Mouse (Mus musculus): ENCODE results near the gene Myo7a.
A peak's percentile ranks its signal among the peaks of the same experiment; 100 is the strongest.

The Myo7a gene

GRCm38 (mm10) chr7:98103002-98103941 is 16.1 kb downstream of the Myo7a start:
- DNase-seq (ENCODE audit: low read depth, low spot score): peak; percentile 89

GRCm38 (mm10) chr7:98102488-98102887 is 16.8 kb downstream of the Myo7a start:
- no peak for DNase-seq (ENCODE audit: low read depth, low spot score)

- no peak for DNase-seq (ENCODE audit: low read depth, low spot score)
Observed at GRCm38 (mm10) chr7:98097557-98097956, 21.8 kb downstream of the Myo7a start.

GRCm38 (mm10) chr7:98095852-98096251 is 23.5 kb downstream of the Myo7a start:
- DNase-seq (ENCODE audit: low read depth, low spot score): no peak

- peak; percentile 63 for DNase-seq (ENCODE audit: low read depth, low spot score)
Observed at GRCm38 (mm10) chr7:98086346-98086745, 33.0 kb downstream of the Myo7a start.

GRCm38 (mm10) chr7:98085314-98085713 is 34.0 kb downstream of the Myo7a start:
- DNase-seq (ENCODE audit: low read depth, low spot score): no peak

GRCm38 (mm10) chr7:98084541-98085293 is 34.6 kb downstream of the Myo7a start:
- DNase-seq (ENCODE audit: low read depth, low spot score): no peak

- DNase-seq (ENCODE audit: low read depth, low spot score): no peak
Observed at GRCm38 (mm10) chr7:98082376-98082775, 36.9 kb downstream of the Myo7a start.

- no peak for DNase-seq (ENCODE audit: low read depth, low spot score)
Observed at GRCm38 (mm10) chr7:98077453-98077852, 41.9 kb downstream of the Myo7a start.

GRCm38 (mm10) chr7:98071620-98072019 is 47.7 kb downstream of the Myo7a start:
- DNase-seq (ENCODE audit: low read depth, low spot score): peak; percentile 87

GRCm38 (mm10) chr7:98066229-98066628 is 53.1 kb downstream of the Myo7a start:
- DNase-seq (ENCODE audit: low read depth, low spot score): no peak

- DNase-seq (ENCODE audit: low read depth, low spot score): no peak
Observed at GRCm38 (mm10) chr7:98054942-98055341, 64.4 kb downstream of the Myo7a start.

- no peak for DNase-seq (ENCODE audit: low read depth, low spot score)
Observed at GRCm38 (mm10) chr7:98054461-98054860, 64.9 kb downstream of the Myo7a start.

GRCm38 (mm10) chr7:98051980-98052379 is 67.3 kb downstream of the Myo7a start:
- DNase-seq (ENCODE audit: low read depth, low spot score): peak; percentile 16

GRCm38 (mm10) chr7:98048101-98048824 is 71.1 kb downstream of the Myo7a start:
- no peak for DNase-seq (ENCODE audit: low read depth, low spot score)

- DNase-seq (ENCODE audit: low read depth, low spot score): no peak
Observed at GRCm38 (mm10) chr7:98002617-98003016, 116.7 kb downstream of the Myo7a start.
